Mouse (Mus musculus) frontal cortex, postnatal 36 days (tissue): ENCODE measurements around the gene Olfr770.
"Not testable (repeated sequence)": the region's sequence is repeated elsewhere in the genome, so short reads cannot be mapped to it uniquely, and the experiment has no call there.

Experiments used
- DNase-seq, 2 experiments: peaks; one replicate each; pipeline ENCODE4 v3.0.0; 2022; ENCODE audit warnings: low spot score in 2 of 2

Olfr770 gene

GRCm38 (mm10) chr10:129138898-129139297, at the start of gene Olfr770:
Olfr770 (minus strand) TSS chr10:129138998.
- DNase-seq = no peak

GRCm38 (mm10) chr10:129187319-129187718, 48.5 kb upstream of the Olfr770 start, which contains the start of gene Olfr773:
Olfr773 (minus strand) TSS chr10:129187419.
- DNase-seq = not testable (repeated sequence)

GRCm38 (mm10) chr10:129177821-129178220, 39.0 kb upstream of the Olfr770 start, which contains the start of gene Olfr772:
Olfr772 (minus strand) TSS chr10:129177921.
- not testable (repeated sequence) for DNase-seq

- DNase-seq = no peak
Measured at GRCm38 (mm10) chr10:129164651-129165050, 25.9 kb upstream of the Olfr770 start, which contains the start of gene Olfr771. Olfr771 (minus strand) TSS chr10:129164751.

- no peak for DNase-seq
Measured at GRCm38 (mm10) chr10:129117761-129118160, 21.0 kb downstream of the Olfr770 start, which contains the start of gene Olfr769. Olfr769 (minus strand) TSS chr10:129117861.

- DNase-seq = no peak
Measured at GRCm38 (mm10) chr10:129115146-129115545, 23.7 kb downstream of the Olfr770 start.

- DNase-seq = no peak
Measured at GRCm38 (mm10) chr10:129101231-129101630, 37.6 kb downstream of the Olfr770 start.

- no peak for DNase-seq
Measured at GRCm38 (mm10) chr10:129099275-129099674, 39.5 kb downstream of the Olfr770 start, which contains the start of gene Olfr768. Olfr768 (minus strand) TSS chr10:129099375.

GRCm38 (mm10) chr10:129082810-129083209, 56.0 kb downstream of the Olfr770 start, which contains the start of gene Olfr767:
Olfr767 (minus strand) TSS chr10:129082910.
- DNase-seq = not testable (repeated sequence)
